Mouse (Mus musculus) spleen, adult 18-20 months (tissue): ENCODE results near the gene Mrpl38.
"Not testable (repeated sequence)": the region's sequence is repeated elsewhere in the genome, so short reads cannot be mapped to it uniquely, and the experiment has no call there.

Experiments used
- DNase-seq, 2 experiments: peaks; one replicate each; pipeline ENCODE4 v3.0.0; 2022; ENCODE audit warnings: mixed read lengths in 2 of 2

Mrpl38 gene

DNA sequence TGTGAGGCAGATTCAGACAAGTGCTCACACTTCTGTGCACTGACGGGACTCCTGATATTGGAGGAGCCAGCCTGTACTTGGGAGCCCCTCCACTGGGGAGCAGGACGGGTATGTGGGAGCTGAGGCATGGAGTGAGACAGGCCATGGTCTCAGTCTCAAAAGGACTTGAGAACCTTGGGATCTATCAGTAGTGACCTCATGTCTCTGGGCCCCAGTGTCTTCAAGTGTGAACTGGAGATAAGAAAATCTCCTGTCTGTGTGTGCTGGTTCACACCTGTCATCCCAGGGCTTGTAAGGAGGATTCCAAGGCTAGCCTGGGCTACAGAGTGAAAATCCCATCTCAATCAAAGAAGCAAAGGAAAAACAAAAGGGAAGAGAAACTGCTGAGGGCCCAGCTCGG, 4.8 kb upstream of the Mrpl38 start:
- DNase-seq = no peak

DNA sequence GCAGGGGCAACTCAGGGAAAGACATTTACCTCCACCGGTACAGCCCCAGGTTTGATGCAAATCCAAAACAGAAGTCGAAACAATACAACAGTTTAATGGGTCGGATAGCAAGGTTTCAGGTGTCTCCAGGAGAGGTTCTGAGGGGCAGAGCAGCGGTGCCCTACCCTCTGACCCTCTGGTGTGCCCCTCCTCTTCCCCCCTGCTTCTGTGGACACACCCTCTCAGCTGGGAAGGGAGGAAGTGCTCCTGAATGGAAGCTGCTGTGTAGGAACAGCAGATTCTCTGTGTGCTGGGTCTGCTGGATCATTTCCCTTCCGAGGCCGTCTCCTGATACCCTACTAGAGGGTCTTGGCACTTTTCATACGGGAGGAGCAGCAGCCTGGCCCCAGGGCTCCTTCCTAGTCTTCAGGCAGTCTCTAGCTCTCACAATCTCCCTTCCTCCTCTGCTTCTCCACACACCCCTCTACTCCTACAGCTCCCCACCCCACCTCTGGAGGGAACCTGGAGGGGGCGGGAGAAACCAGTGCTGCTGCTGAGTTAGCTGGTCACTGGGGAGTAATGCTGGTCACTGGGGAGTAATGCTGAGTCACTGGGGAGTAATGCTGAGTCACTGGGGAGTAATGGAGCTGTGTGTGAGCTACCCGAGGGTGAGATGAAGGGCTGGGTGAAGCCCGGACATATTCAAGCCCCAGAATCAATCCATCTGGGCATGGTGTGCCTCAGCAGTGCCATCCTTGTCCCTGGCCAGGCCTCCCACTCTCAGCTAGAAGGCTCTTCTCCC, 3.7 kb upstream of the Mrpl38 start:
- no peak for DNase-seq

- DNase-seq = no peak
These were observed 586 bp downstream of the Mrpl38 start for GRCm38 (mm10) chr11:116138096-116138467.

DNA sequence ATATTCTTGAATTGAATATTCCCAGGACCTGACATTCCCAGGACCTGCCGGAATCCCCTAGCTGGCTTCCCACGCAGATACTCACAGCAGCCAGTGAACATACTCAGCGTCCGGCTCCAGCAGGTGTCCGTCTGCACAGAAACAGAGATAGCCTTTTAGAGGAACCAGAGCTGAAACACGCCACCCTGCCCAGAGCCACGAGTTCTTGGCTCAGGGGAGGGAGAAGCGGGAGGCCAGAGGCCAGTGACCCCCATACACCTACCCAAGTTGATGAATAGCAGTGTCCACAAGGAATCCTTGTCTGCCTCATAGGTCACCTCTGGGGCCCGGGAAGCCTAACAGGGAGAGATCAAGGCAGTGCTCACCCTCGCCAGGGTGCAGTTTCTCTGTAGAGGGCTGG, 4.5 kb downstream of the Mrpl38 start:
- DNase-seq = no peak

GRCm38 (mm10) chr11:116133497-116133896, 5.2 kb downstream of the Mrpl38 start:
- DNase-seq = no peak

GRCm38 (mm10) chr11:116132366-116133333, 6.0 kb downstream of the Mrpl38 start:
- DNase-seq = peak in 1 of 2 experiments; percentile 32

GRCm38 (mm10) chr11:116131349-116132170, 7.1 kb downstream of the Mrpl38 start:
- DNase-seq = no peak

DNA sequence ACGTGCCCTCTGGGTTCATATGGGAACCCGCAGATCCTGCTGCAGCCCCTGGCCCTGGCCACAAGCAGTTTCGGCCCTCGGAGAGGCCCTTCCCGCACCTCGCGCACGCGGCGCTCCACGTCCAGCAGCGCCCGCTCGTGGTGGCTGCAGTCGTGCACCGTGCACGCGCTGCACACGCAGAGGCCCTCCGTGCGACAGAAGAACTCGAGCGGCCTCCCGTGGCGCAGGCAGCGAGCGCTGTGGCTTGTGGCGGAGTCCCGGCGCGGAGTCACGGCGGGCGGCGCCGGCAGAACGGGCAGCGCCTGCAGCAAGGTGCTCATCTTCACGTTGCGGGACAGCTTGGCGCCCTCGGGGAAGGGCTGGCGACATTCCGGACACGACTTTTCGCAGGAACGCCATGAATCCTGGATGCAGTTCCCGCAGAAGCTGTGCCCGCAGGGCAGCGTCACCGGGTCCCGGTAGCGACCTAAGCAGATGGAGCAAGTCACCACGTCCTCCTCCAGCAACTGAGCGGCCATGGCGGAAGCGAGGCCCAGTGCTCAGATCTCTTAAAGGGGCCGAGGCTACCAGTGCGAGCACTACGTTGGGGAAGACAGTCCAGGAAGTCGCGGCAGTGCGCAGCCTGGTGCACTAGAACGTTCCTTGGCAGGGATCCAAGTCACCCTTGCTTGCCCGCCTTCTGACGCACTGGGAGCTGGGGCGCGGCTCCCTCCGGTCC, 8.0 kb downstream of the Mrpl38 start, which contains the start of gene Trim65:
TSS of gene Trim65 (minus strand) at position 641 of the 718 bp plus-strand sequence.
- DNase-seq = peak; percentile 83 to 87

DNA sequence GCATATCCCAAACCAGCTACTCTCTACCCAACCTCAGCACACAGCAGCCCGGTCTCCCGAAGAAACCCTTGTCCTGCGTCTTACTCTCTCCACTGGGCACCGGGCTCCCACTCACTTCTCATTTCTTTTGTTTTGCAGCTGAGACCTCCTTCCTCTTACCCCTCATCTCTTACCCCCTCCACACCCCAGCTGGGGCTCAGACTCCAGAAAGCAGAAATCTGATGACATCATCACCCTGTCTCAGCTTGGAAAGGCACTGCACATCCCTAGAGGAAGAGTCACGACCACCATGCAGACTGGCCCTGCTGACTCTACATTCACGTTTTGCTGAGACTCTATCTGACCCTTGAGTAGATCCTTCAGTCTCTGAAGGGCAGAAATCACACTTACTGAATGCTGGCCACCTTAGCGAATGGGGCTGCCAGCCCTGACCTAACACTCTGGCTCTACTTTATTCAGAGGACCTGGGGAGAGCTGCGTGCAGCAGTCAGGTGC, 8.6 kb downstream of the Mrpl38 start:
- DNase-seq = no peak

DNA sequence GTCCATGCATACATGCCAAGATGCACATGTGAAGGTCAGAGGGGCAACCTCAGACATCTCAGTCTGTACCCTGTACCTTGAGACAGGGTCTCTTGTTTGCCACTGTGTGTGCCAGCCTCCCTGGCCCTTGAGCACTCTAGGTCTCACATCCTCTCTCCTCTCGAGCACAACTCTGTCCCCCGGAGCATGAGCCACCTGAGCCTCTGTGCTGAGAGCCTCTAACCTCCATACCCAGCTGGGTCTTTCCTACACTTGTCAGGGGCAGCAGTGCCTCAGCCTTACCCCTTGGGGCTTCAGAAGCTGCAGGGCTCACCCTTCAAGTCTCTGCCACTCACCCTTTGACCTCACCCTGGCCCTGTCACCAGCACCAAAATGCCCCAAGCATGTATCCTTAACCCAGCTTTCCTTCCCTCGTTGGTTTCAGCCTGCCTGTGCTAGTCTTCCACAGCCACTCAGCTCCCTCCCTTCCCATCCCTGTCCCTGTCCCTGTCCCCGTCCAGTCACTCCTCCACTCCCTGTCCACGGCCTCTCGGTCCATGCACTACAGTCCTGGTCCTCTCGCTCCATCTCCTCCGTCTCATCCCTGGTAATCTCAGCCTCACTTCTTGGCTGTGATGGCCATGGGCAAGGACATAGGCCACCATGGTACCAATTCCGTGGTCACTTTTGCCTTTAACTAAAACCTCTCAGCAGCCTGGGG, 9.4 kb downstream of the Mrpl38 start:
- no peak for DNase-seq

DNA sequence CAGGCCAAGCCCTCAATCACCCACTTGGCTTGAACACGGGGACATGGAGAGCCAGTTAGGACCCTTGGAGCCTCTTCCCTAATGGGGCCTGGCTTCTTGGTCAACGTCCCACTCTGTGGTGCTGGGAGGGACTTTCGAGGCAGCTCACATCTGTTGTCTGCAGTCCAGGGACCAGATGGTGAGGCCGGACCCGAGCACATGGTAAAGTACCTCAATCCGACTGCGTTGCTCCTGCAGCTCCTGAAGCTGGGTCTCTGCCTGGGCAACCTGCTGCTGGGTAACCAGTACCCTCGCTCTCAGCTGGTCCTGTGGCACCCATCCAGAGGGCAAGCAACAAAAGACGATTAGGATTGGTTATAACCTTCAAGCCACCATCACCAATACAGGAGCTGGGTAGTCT, 10.7 kb downstream of the Mrpl38 start:
- no peak for DNase-seq

- DNase-seq = no peak
These were observed 11.3 kb downstream of the Mrpl38 start, which contains the start of gene Trim47 for GRCm38 (mm10) chr11:116127156-116127980. Gene Trim47, minus strand, starts transcription at chr11:116127210.

- DNase-seq = no peak
These were observed 12.4 kb downstream of the Mrpl38 start for GRCm38 (mm10) chr11:116126261-116126660.

- DNase-seq = not testable (repeated sequence)
These were observed 16.9 kb downstream of the Mrpl38 start for GRCm38 (mm10) chr11:116121731-116122245.

DNA sequence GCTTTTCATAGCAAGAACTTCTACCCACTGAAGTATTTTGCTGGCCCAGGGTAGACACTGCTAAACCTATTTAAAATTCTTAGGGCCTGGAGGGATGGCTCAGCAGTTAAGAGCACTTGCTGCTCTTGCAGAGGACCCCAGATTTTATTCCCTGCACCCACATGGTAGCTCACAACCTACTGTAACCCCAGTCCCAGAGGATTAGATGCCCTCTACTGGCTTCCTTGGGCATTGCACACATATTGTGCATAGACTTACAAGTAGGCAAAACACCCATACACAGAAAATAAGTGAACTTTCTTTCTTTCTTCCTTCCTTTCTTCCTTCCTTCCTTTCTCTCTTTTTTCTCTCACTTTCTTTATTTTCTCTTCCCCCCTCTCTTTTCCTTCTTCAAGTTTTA, 20.8 kb downstream of the Mrpl38 start:
- DNase-seq = no peak

GRCm38 (mm10) chr11:116117241-116117640, 21.4 kb downstream of the Mrpl38 start:
- no peak for DNase-seq

DNA sequence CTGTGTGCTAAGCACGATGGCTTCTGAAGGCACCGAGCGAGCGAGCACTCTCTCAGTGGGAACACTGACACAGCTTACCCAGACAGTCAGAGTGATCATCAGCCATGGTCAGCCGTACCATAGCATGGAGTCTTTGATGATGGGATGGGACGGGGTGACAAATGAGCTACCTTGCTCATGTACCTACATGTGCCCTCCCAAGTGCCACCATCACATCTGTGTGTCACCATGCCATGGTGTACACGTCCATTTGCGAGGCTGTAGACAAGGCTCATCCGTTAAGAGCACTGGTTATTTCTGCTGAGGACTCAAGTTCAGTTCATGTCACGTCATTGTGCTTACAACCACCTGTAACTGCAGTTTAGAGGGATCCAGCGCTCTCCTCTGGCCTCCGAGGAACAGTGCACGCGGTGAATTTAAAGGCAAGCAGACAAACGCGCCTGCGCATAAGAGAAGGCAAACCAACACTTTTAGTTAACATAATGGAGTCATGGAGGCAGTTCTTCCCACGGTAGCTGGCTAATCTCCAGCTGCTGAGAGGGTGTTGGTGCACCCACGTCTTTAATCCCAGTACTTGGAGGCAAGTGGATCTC, 27.0 kb downstream of the Mrpl38 start:
- DNase-seq = no peak

GRCm38 (mm10) chr11:116111067-116111466, 27.6 kb downstream of the Mrpl38 start:
- DNase-seq = no peak

DNA sequence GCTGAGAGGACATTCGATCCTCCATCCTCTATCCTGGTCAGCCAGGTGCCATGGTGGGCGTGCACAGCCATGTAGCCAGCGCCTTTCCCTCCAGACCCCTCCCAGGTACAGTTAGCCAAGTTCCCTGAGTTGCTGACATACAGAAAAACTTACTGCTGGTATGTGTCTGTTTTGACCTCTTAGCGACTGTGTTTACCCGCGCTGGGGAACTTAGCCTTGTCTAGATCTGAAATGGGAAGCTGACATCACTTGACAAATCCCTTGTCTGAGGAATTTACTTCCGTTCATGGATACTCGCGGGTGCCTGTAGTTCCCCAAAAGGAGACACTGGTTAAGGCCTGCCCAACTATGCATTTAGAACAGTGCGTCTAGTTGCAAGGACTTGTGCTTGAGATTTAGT, 28.1 kb downstream of the Mrpl38 start:
- DNase-seq = no peak

DNA sequence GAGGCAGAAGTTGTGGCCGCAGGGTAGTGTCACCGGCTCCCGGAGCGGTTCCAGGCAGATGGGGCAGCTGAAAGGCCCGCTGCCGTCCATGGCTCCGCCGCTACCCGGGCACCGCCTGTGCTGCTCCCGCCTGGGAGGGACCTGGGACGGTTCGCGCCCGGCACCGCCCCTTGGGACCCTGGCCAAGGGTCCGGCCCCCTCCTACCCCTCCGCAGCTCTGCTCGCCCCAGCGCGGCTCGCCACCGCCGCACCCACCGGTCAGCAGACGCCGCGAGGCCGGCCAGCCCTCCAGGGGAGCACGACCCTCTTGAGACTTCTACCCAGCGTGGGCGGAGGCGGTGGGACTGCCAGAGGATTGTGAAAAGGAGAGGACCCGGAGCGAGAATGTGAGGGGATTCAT, 28.5 kb downstream of the Mrpl38 start:
- DNase-seq = no peak
